Mouse (Mus musculus) gonadal fat pad, adult 2 months (tissue): ENCODE results near the gene Phf3. TPM values are rescaled to one million over a fixed set of nuclear protein-coding genes. Genes with fewer than 3 reads are reported as not detected.
A peak's percentile ranks its signal among the peaks of the same experiment; 100 is the strongest.
"Not testable (repeated sequence)": the region's sequence is repeated elsewhere in the genome, so short reads cannot be mapped to it uniquely, and the experiment has no call there.

Source experiments
- DNase-seq: peaks from one replicate; pipeline ENCODE4 v3.0.0-alpha.2; 2012; ENCODE audit warnings: low read depth
- polyA plus RNA-seq: library from polyadenylated mRNA; depleted of rRNA; stranded (reverse); fragments of >200 nt; gene quantifications from 2 replicates; pipeline ENCODE4 v1.2.3, GENCODE M21; 2012; rRNA removed

Gene Phf3
- polyA plus RNA-seq: 15.4 and 29.4 TPM in 2 replicates

DNA sequence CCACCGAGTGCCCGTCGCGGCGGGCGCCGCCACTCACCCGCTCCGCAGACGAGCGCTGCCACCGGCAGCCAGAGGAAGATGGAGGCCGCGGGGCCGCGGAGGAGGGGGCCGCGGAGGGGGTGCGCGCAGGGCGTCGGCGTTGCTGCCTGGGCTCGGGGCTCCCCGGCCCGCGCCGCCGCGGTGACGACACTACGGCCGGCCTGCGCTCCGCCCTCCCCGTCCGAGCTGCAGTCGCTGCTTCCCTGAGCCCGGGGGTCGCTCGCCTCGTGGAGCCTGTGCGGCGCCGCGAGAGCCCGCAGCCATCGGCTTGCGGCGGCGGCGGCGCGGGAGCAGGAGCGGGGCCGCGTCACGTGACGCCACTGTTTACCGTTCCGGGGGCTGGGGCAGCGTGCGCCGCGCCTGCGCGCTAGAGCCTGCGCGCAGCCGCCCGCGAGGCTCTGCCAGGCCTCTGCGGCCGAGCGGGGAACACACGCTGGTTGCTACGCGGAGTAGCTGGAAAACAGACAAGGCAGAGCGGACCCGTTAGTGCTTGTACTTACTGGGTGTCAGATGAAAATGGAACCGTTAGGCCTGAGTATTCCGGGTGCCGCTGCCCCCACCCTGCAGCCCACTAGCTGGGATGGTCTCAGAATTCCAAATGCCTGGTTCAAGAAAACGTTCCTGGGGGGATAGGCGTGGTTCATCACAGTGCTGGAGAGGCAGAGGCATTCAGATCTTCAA is at the start of gene Phf3:
Gene Phf3, minus strand, starts transcription at position 381 of the 720 bp plus-strand sequence.
- no peak for DNase-seq

DNA sequence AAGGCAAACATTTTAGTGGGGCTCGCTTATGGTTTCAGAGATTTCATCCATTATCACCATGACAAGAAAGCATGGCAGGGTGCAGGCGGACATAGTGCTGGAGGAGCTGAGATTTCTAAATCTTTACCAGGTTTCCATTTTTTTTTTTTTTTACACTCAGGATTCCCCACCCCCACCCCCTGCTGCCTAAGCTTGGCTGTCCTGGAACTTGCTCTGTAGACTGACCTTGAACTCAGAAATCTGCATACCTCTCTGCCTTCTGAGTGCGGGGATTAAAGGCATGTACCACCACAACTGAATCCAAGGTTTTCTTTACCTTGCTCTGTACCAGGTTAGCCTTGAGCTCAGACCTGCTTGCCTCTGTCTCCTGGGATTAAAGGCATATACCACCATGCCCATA is 48.5 kb upstream of the Phf3 start:
- DNase-seq: no peak

DNA sequence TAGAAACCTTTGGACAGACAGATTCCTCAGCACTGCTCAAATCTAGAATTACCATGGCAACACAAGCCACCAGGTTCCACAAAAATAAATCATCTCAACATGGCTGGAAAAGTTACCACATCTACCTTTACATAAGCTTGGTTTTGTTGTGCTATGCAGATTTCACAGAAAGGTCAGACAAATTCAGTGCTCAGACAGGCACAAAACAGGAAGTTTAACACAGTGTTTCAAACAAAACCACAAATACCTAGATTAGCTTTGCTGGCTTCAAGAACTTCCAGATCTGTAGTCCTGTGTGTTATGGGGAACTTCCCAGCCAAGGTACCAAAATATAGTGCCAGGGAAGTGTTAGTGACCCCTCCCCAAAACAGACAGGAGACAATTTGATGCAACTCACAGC is 47.5 kb upstream of the Phf3 start:
- no peak for DNase-seq

DNA sequence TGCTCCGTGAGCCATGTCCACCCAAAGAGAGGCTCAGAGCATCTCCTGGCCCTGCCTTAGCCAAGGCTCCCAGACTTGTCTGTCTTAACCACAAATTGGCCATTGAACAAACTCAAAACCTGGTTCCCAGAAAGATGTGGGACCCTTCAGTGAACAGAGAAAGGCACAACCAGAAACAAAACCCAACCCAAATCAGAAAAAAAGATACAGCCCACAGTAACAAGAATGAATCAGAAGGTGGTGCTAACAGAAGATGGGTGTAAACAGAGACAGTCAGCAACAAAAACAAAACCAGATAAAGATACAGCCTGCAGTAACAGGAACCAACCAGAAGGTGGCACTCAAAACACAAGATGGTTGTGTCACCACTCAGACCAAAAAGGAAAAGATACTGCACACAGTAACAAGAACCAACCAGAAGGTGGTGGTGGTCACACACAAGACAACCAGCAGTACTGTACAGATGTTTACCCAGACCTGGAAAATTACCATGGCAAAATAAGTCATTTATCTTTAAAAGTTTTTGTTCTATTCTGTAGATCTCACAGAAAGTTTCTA is 47.0 kb upstream of the Phf3 start:
- DNase-seq: no peak

DNA sequence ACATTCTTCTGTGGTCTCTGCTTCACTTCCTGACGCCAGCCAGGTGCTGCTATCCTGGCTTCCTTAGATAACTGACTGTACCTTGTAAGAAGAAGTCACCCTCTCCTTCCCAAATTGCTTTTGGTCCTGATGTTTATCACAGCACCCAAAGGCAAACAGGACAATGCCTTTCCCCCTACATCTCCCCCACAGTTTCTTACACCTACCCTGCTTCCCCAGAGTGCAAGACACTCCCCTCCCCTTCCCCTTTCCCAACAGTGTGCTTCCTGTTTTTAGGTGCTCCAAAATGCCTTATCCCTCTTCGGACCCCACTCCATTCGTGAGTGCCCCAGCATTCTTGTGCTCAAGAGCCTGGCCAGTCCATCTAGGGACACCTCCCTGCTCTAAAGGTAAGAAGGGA is 36.5 kb upstream of the Phf3 start:
- no peak for DNase-seq

DNA sequence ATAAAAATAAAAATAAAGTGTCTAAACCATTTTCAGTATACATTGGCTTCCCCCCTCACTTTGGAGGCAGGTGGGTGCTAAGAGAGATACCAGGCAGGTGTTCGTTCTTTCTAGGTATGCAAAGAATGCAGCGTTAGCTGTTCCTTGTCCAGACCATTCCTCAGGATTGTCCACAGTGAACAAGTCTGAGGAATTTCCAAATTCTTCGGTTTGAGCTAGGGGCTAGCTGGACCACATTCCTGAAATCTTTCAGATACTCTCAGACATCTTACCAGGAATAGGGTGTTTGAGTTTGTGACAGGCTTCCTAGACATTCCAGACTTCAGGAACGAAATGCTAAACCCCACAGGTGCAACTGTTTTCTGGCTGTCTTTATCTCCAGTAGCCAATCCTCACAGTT is 35.1 kb upstream of the Phf3 start:
- no peak for DNase-seq

DNA sequence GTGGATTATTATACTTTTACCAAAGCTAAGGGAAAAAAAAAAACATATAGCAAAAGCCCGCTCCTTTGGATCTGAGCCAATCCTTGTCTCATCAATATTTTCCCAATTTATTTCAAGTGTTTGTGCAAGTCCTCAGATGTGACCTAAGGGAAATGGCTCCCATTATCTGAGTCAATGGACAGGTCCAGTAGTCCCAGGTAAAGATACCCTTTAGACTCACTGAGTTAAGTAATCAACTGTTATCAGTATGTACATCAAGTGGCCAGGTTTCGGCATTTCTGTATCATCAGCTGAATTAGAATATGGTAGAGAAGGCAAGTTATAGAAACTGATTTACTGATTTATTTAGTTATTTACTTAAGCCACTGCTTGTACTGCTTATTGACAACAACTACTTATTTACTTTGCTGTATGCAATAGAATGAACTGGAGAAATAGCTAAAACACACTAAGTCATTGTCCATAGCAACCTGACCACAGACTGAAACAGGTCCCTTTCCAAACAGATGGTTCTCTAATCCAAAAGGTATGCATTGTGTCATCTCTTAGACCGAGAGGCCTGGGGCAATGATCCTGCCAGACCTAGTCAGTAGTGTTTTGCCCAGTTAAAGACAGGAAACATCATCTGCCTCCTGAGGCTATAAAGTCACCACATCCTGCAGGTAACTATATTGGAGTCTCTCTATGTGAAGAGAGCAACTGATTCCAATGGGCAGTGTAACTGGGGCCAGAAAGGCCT is 29.9 kb upstream of the Phf3 start:
- DNase-seq: no peak

DNA sequence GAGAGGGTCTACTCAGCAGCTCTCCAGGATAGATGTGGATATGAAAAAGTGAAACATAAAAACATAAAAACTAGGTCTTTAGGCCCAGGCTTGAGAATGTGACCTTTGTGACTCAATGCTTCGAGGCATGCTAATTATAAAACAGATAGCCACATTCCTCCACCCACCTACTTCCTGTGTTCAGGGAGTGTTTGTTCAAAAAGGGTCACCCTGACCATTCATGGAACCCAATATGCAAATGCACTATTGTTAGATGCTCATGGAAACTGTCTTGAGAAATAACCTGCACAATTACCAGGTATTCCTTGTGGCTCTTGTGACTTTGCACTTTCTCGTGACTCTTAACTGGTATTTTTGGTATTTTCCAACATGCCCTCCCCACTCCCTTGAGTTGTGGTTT is 25.0 kb upstream of the Phf3 start:
- no peak for DNase-seq

DNA sequence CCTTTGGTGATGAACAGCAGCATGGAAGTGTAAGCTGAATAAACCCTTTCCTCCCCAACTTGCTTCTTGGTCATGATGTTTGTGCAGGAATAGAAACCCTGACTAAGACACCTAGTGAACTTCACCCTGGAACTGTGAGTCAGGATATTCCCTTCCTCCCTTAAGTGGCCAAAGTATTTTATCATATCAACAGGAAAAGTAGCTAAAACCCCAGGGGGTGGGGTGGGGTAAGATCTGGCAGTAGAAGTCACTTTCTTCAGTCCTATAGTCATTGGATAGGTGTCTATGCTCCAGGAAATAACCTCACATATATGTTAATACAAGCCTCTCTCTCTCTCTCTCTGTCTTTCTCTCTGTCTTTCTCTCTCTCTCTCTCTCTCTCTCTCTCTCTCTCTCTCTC is 21.6 kb upstream of the Phf3 start:
- not testable (repeated sequence) for DNase-seq

DNA sequence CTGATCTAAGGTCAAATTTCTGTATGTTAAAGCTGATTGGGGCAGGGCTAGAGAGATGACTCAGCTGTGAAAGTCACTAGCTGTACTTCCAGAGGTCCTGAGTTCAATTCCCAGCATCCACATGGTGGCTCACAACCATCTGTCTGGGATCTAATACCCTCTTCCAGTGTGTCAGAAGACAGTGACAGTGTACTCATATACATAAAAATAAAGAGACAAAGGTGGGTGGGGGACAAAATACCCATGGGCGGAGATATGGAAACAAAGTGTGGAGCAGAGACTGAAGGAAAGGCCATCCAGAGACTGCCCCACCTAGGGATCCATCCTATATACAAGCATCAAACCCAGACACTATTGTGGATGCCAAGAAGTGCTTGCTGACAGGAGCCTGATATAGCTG is 10.1 kb upstream of the Phf3 start:
- not testable (repeated sequence) for DNase-seq

DNA sequence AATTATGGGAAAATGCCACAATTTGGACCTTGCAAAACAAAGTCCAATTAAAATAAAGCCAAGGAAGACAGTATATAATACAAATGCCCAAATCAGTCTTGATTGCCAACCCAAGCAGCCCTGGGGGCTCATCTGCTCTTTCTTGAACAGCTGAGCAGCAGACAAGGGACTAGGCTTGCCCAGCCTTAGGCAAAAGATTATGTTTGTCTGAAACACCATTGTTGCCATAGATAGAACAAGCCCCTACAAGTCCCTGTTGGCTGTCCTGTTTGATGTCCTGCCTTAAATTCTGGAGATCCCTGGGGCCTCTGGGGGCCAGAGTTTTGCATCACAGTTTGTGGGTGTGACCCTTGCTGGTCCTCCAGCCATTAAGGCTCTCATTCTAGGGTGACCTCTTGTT is 2.0 kb upstream of the Phf3 start:
- peak; percentile 92 for DNase-seq

DNA sequence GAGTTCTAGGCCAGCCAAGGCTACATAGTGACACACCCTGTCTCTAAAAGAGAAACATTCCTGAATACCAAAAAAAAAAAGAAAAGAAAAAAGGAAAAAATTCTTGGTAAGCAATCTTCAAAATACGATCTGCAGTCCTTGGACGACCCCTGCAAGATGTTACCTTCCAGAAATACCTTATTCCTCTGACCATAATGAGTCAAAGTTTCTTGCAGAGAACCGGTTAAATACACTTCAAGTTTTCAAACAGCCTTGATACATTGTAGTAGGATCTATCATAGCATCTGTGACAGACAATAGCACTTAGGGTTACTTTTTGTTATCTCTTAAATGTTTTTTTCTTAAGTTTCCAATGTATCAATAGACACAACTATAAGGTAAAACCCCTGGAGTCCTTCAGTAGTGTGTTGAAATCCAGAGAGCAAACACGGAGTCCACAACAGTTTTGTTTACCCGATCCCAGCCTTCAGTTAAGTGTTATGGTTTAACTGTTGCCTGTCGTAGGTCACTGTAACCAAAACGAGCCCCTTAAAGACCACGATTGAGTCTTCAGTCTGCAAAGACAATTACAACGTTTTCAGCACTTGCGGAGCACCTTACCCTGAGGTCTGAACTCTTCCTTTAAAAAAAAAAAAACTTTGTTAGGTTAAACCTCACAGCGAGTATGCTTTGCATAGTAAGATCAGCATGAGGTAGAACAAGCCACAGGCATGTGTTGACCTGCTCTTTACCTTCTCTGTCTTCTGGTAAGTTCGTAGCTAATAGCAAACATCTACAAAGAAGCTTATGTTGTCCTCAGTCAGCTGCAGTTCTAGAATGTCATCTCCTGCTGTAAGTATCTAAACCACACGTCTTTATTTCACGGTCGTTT is 775 bp upstream of the Phf3 start:
- no peak for DNase-seq

DNA sequence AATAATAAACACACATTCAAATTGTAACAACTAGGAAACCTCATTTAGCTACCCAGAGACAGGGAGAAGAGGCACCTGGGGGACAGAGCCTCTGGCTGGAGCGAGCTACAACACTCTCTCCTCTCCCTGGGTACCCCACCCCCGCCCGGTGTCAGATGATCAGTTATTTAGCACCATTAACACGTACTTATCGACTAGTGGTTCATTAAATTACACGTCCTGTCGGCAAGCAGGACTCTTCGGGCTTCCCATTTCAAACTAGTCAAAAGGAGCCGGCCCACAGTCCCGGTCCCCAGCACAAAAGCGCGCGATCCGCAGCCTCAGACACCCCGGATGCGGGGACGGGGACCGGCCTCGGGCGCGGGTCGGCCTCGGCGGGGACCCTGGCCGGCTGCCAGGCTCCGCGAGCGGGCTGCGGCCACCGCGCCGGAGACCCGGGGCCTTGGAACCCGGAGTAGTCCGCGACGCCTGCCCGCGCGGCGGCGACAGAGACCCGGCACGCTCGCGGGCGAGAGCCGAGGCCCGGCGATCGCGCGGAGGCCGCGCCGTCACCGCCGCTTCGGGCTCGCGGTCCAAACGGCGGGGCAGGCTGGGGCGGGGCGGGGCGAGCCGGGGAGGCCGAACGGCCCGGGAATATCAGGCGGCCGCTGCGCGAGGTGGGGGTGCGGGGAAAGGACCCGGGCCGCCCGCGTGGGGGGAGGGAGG is 733 bp downstream of the Phf3 start:
- DNase-seq: no peak

DNA sequence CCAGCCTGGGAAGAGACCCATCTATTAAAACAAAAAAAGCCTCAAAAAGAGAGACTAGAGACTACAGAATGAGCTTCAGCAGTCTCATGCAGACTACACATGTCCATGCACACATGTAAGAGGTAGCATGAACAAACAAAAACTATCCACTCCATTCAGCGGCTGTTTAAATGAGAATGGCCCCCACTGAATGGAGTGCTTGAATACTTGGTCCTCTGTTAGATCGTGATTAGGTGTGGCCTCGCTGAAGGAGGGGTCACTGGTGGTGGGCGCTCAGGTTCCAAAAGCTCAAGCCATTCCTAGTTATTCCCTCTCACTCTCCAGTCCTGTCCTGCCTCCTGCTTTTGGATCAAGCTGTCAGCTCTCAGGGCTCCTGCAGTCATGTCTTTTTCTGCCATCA is 5.9 kb downstream of the Phf3 start:
- DNase-seq: no peak

DNA sequence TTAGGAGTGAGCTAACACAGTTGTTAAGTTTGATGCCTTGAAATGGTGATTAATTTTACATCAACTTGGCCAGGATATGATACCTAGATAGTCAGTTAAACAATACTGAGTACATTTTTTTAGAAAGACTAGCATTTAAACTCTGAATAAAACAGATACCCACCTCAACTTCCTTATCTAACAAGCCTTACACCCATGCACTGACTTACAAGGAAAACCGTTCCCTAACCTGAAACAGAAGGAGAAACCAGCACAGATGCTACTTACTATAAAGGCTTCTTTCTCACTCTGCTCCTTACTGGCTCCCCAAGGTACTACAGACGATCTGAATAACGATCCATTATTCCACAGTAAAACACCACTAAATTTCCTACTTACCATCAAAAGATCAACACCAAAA is 21.2 kb downstream of the Phf3 start:
- no peak for DNase-seq

DNA sequence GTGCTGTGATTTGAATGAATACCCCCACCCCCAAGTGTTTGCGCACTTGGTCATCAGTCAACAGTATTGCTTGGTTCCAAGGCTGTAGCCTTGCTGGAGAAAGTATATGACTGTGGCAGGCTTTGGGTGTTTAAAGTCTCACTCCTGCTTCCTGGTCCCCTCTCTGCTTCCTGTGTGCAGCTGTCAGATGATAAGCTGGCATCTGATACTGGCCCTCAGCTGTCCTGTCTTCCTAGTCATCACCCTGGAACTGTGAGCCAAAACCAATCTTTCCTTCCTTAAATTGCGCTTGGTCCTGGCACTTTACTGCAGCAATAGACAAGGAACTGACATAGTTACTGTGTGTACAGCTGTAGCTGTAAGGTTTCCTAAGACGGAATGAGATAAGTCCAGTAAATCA is 21.8 kb downstream of the Phf3 start:
- no peak for DNase-seq

DNA sequence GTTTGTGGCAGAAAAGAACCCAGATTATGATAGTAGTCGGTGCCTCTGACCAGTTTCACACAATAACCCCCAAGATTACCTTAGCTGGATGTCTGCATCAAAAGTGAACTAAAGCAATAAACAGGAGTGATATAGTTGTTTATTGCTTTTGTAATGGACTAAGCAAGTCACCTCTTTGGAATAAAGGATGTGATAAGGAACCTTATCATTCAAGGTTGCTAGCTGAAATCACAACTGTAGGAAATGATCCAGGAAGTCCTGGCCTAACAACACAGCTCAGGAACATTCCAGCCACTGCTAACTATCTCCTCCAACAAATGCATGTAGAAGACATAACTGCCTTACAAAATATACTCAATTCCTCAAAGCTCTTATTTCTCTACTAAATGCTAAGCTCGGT is 22.8 kb downstream of the Phf3 start:
- DNase-seq: no peak

DNA sequence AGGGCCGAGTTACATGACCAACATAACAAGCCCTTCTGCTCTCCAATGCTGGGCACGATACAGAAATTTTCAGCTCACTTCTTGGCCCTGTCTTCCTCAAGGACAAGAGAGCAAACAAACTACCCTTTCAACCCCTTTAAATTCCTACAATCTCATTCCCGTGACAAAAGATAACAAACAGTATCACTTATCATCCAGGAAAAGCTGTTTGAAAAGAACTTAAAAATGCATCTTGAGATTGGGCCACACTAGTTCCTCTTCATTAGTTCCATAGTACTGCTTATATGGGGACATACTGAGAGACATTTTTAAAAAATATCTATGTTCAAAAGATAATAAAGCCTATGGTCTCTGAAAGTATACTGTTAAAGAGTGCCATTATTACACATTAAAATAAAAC is 23.8 kb downstream of the Phf3 start:
- no peak for DNase-seq

DNA sequence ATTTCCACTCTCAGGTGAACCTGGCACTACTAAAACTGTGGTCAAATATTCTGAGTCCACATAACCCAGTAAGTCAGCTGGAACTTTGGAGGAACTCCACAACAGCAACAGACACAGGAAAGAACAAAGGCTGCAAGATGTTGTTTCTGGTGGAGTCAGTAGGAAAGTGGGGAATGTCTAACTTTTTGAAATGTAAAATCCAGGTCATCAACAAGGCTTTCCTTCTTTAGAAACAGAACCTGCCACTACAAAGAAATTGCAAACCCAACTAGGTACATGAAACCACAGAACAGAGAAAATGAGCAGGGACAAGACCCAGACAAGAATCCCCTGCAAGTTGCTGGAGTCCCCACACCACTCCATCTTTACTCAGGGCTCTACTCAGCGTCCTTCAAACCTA is 26.0 kb downstream of the Phf3 start:
- DNase-seq: no peak

DNA sequence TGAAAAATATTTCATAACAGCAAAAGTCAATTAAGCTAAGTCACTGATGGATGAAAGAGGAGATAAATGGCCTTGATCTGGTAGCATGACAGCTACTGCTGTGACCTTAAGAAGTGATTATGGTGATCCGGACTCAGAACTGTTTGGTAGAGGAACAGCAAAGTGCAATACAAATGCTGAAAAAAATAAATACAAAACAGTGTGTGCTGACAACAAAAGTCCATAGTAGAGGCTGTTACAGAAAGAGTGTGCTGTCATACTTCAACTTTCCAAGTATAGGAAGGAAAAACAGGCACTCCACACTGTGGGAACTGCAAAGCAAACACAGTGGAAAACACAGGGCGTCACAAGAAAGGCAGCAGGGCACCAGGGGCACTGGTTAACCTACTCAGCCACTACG is 34.1 kb downstream of the Phf3 start:
- DNase-seq: no peak

DNA sequence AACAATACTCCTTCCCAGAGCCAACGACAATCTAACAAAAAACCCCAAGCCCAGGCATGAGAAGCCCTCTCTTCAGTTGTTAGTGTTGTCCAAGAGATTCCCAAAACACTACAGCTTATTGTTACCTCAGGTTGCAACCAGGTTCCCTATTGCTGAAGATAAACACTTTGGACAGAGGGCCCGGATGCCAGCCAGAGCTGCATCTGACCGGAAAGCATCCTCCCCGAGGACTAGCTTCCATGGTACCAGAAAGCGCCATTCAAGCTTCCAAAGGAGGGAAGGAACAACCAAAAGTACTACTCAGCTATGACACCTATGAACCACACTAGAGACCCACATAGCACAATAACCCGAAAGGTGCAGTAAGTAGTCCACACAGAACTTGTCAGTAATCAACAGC is 38.2 kb downstream of the Phf3 start:
- DNase-seq: no peak

DNA sequence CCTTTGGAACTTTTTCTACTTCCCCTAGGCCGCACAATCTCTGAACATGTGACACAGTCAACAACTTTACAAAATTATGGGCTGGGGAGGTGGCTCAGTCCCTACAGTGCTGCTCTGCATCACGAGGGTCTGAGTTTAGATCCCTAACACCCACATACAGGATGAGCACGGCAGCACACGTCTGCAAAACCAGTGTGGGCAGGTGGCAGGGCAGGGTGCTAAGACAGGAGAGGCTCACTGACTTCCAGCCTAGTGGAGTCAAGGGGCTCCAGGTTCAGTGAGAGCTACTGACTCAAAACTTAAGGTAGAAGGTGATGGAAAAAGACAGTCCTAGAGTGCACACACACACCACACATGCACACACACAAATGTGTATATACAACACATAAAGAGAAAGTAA is 40.9 kb downstream of the Phf3 start:
- DNase-seq: no peak
